Mouse (Mus musculus) forebrain, embryonic 13.5 days (tissue): Measurements from ENCODE around the gene Eml4. TPM values are rescaled to one million over a fixed set of nuclear protein-coding genes. Genes with fewer than 3 reads are reported as not detected.

Experiments
- ATAC-seq: fragments of 200-750 bp; cut with Nextera tagmentation; 2 replicates; pipeline ENCODE4 v1.8.0; 2017
- H3K27ac ChIP-seq: fragments of 300-500 bp; sonication (generic); 2 replicates; pipeline ENCODE4 v1.5.1; 2015; ENCODE audit warnings: inconsistent platforms, mild to moderate bottlenecking, moderate library complexity
- H3K27me3 ChIP-seq: fragments of 300-500 bp; sonication (generic); 2 replicates; pipeline ENCODE4 v1.6.1; 2015; ENCODE audit warnings: mild to moderate bottlenecking, inconsistent platforms
- H3K36me3 ChIP-seq: fragments of 300-500 bp; sonication (generic); 2 replicates; pipeline ENCODE4 v1.6.1; 2015; ENCODE audit warnings: mild to moderate bottlenecking, inconsistent platforms; ENCODE audit not compliant: poor library complexity, severe bottlenecking
- H3K4me1 ChIP-seq: fragments of 300-500 bp; sonication (generic); 2 replicates; pipeline ENCODE4 v1.6.1; 2015; ENCODE audit warnings: inconsistent platforms
- H3K4me2 ChIP-seq: fragments of 300-500 bp; sonication (generic); 2 replicates; pipeline ENCODE4 v1.6.1; 2015; ENCODE audit warnings: inconsistent platforms, mild to moderate bottlenecking, moderate library complexity
- H3K4me3 ChIP-seq: fragments of 300-500 bp; sonication (generic); 2 replicates; pipeline ENCODE4 v1.5.1; 2015; ENCODE audit warnings: mild to moderate bottlenecking, inconsistent platforms
- H3K9ac ChIP-seq: fragments of 300-500 bp; sonication (generic); 2 replicates; pipeline ENCODE4 v1.6.1; 2015; ENCODE audit warnings: mild to moderate bottlenecking, inconsistent platforms
- H3K9me3 ChIP-seq: fragments of 300-500 bp; sonication (generic); replicated peaks from 2 replicates; pipeline ENCODE4 v1.6.1; 2016; ENCODE audit warnings: inconsistent platforms
- WGBS: fragments of 180-500 bp; shearing (Covaris S2); methylation state at CpG from one replicate; pipeline ENCODE4 v1.1.7; 2015; 5-methylcytosine and 5-hydroxymethylcytosine counted together
- polyA plus RNA-seq: library from polyadenylated mRNA; unstranded; fragments of >200 nt; fragmentation: Nextera tagmentation; extraction: Ambion mirVana; gene quantifications from 2 replicates; pipeline ENCODE4 v1.2.1, GENCODE M21; 2015

Eml4 gene
- polyA plus RNA-seq, 1 experiment from 2014 or later: 26.7 TPM

- H3K9me3 ChIP-seq: no peaks in the 10 kb centered on the region
- peaks cover 15% of the 10 kb centered on the region for H3K36me3 ChIP-seq
- H3K27ac ChIP-seq: no peak overlapping the region
- H3K4me3 ChIP-seq: no peak overlapping the region
- H3K9ac ChIP-seq: no peak overlapping the region
- no peaks in the 10 kb centered on the region for H3K4me1 ChIP-seq
- no peaks in the 10 kb centered on the region for H3K27me3 ChIP-seq
- no peak for ATAC-seq
- 79% methylated on average over 4 of the region's 4 CpGs for WGBS
- H3K4me2 ChIP-seq: no peak overlapping the region
Observed at GRCm38 (mm10) chr17:83430607-83431006, 79.9 kb downstream of the Eml4 start.

DNA sequence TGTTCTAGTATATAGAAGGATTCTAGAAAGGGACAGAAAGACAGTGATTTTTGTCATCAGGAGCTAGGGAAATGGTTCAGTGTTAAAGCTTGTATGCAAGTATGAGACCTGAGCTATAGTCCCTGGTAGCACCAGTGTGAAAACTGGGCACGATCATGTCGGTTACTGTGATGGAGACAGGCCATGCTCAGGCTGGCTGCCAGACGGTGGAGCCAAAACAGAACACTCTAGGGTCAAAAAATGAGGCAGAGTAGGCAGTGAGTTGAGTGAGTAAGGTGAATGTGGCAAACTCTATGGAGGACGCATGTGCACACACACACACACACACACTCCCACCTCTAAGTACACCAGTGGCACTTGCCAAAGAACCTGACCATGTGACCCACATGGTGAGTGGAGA is 92.7 kb downstream of the Eml4 start:
- Histone ChIP-seq H3K4me1 (no peaks in the 10 kb centered on the region), H3K27ac (no peak overlapping the region), H3K36me3 (peaks cover 31% of the 10 kb centered on the region), H3K4me2 (no peak overlapping the region), H3K9ac (no peak overlapping the region), H3K9me3 (no peaks in the 10 kb centered on the region), H3K4me3 (no peak overlapping the region), H3K27me3 (no peaks in the 10 kb centered on the region)
- no peak for ATAC-seq
- WGBS: 95% methylated on average over 4 of the region's 4 CpGs

GRCm38 (mm10) chr17:83449583-83449982 is 98.9 kb downstream of the Eml4 start:
- H3K9ac ChIP-seq: no peak overlapping the region
- H3K27me3 ChIP-seq: no peaks in the 10 kb centered on the region
- peaks cover 50% of the 10 kb centered on the region for H3K36me3 ChIP-seq
- ATAC-seq: no peak
- H3K27ac ChIP-seq: no peak overlapping the region
- 83% methylated on average over 2 of the region's 2 CpGs for WGBS
- H3K4me3 ChIP-seq: no peak overlapping the region
- H3K4me1 ChIP-seq: no peaks in the 10 kb centered on the region
- no peaks in the 10 kb centered on the region for H3K9me3 ChIP-seq
- no peak overlapping the region for H3K4me2 ChIP-seq

DNA sequence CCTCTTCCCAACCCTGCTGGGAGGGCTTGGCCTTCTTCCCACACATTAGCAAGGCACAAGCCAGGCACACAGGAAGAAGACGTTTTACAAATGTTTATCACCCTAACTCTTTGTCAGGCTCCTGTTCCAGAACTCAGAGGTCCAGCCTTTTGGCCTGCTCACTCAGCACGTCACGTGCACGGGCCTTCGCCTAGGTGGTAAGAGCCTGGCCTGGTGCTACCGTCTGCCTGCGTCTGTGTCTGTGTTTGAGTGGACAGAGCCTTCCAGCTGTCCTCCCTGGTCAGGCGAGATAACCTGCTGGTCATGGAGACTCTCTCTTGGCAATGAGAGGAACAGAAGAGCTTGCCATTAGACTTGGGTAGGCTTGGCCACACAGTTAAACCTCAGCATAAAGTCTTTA is 100.6 kb downstream of the Eml4 start:
- Histone ChIP-seq H3K4me1 (no peaks in the 10 kb centered on the region), H3K27me3 (no peaks in the 10 kb centered on the region), H3K4me3 (no peak overlapping the region), H3K27ac (no peak overlapping the region), H3K36me3 (peaks cover 61% of the 10 kb centered on the region), H3K9me3 (no peaks in the 10 kb centered on the region), H3K4me2 (no peak overlapping the region), H3K9ac (no peak overlapping the region)
- WGBS: 95% methylated on average over 8 of the region's 8 CpGs
- no peak for ATAC-seq

DNA sequence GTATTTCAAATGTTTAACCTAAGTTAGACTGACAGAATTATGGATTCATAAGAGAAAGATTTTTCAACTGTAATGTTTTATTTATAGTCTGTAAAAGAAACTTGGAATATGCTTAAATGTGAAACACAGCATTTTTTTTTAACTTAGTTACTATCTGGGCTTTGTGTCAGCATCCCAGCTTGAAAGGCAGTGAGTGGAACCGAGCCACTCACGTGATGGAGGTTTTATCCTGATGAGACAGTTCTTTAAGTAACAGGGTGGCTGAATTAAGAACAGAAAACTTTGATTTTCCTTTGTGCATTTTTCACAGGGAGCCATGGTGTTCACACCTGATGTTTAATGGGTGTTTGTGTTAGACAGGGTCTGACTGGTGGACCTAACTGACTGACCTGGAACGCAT is 101.1 kb downstream of the Eml4 start:
- peaks cover 64% of the 10 kb centered on the region for H3K36me3 ChIP-seq
- H3K9me3 ChIP-seq: no peaks in the 10 kb centered on the region
- WGBS: 98% methylated on average over 3 of the region's 3 CpGs
- no peak overlapping the region for H3K4me2 ChIP-seq
- H3K27me3 ChIP-seq: no peaks in the 10 kb centered on the region
- no peak overlapping the region for H3K27ac ChIP-seq
- ATAC-seq: no peak
- no peaks in the 10 kb centered on the region for H3K4me1 ChIP-seq
- H3K9ac ChIP-seq: no peak overlapping the region
- H3K4me3 ChIP-seq: no peak overlapping the region

- no peak for ATAC-seq
- WGBS: 92% methylated on average over 8 of the region's 8 CpGs
Observed at GRCm38 (mm10) chr17:83452451-83452850, 101.7 kb downstream of the Eml4 start.

GRCm38 (mm10) chr17:83453587-83453986 is 102.9 kb downstream of the Eml4 start:
- Histone ChIP-seq H3K27ac (no peak overlapping the region), H3K9me3 (no peaks in the 10 kb centered on the region), H3K4me3 (no peak overlapping the region), H3K9ac (no peak overlapping the region), H3K4me2 (no peak overlapping the region), H3K27me3 (no peaks in the 10 kb centered on the region), H3K36me3 (peaks cover 78% of the 10 kb centered on the region), H3K4me1 (no peaks in the 10 kb centered on the region)
- WGBS: 82% methylated on average over 5 of the region's 5 CpGs
- no peak for ATAC-seq

More at GRCm38 (mm10) chr17:83452451-83452850, 101.7 kb downstream of the Eml4 start:
- no peak overlapping the region for H3K4me2 ChIP-seq
- no peaks in the 10 kb centered on the region for H3K4me1 ChIP-seq
- H3K4me3 ChIP-seq: no peak overlapping the region
- H3K27ac ChIP-seq: no peak overlapping the region
- no peaks in the 10 kb centered on the region for H3K27me3 ChIP-seq
- H3K36me3 ChIP-seq: peaks cover 71% of the 10 kb centered on the region
- no peak overlapping the region for H3K9ac ChIP-seq
- no peaks in the 10 kb centered on the region for H3K9me3 ChIP-seq

- peaks cover 80% of the 10 kb centered on the region for H3K36me3 ChIP-seq
- no peaks in the 10 kb centered on the region for H3K9me3 ChIP-seq
Observed at GRCm38 (mm10) chr17:83457271-83457670, 106.5 kb downstream of the Eml4 start.

DNA sequence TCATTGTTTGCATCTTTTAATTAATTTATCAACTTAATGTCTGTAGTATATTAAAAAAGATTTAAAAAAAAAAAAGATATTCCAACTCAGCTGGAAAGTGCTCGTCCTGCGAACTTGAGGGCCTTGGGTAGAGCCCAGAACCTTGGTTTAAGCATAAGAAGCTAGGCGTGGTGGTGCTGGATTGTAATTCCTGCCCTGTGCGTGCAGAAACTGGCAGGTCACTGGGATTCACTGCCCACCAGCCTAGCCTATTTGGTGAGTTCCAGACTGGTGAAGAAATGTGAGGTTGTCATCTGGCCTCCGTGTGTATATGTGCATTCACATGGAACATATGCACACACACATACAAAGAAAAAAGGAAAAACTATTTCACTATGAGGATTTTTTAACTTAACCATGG is 115.2 kb downstream of the Eml4 start:
- H3K9me3 ChIP-seq: no peaks in the 10 kb centered on the region
- H3K9ac ChIP-seq: no peak overlapping the region
- ATAC-seq: no peak
- no peak overlapping the region for H3K27ac ChIP-seq
- 93% methylated on average over 5 of the region's 5 CpGs for WGBS
- no peak overlapping the region for H3K4me3 ChIP-seq
- H3K4me2 ChIP-seq: no peak overlapping the region
- H3K4me1 ChIP-seq: no peaks in the 10 kb centered on the region
- peaks cover 60% of the 10 kb centered on the region for H3K36me3 ChIP-seq
- H3K27me3 ChIP-seq: no peaks in the 10 kb centered on the region

More at GRCm38 (mm10) chr17:83457271-83457670, 106.5 kb downstream of the Eml4 start:
- no peak overlapping the region for H3K4me3 ChIP-seq
- no peaks in the 10 kb centered on the region for H3K4me1 ChIP-seq
- no peaks in the 10 kb centered on the region for H3K27me3 ChIP-seq
- H3K4me2 ChIP-seq: no peak overlapping the region
- no peak overlapping the region for H3K9ac ChIP-seq
- H3K27ac ChIP-seq: no peak overlapping the region
- no peak for ATAC-seq
- 100% methylated on average over 1 of the region's 1 CpGs for WGBS

DNA sequence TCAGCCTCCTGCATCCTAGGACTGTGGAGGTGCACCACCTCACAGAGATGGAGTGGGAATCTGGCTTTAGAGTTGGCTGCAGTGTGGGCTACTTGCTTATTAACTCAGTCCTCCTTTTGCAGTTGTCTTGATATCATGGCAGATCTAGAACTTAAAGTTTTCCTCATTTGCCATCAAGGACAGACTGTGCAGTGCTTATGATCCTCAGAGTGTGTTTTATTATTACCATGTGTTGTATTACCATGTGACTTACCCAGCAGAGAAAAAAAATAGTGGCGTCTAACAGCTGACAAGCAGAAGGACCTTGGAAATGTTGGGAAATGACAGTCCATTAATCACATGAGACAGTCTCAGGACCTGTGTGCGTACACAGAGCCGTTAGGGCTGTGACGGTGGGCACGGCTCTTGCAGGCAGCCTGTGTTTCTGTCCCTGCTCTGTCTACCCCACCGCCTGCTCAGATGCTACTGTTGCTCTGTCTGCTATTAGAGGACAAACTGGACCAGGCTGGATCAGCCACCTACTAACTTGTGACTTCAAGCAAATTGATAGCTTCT is 116.0 kb downstream of the Eml4 start:
- Histone ChIP-seq H3K27me3 (no peaks in the 10 kb centered on the region), H3K4me1 (no peaks in the 10 kb centered on the region), H3K9me3 (no peaks in the 10 kb centered on the region), H3K36me3 (peaks cover 54% of the 10 kb centered on the region), H3K4me3 (no peak overlapping the region), H3K27ac (no peak overlapping the region), H3K9ac (no peak overlapping the region), H3K4me2 (no peak overlapping the region)
- ATAC-seq: no peak
- 89% methylated on average over 6 of the region's 6 CpGs for WGBS

- Histone ChIP-seq H3K4me1 (no peaks in the 10 kb centered on the region), H3K27ac (no peak overlapping the region), H3K4me2 (no peak overlapping the region), H3K27me3 (no peaks in the 10 kb centered on the region), H3K36me3 (peaks cover 58% of the 10 kb centered on the region), H3K9me3 (no peaks in the 10 kb centered on the region), H3K4me3 (no peak overlapping the region), H3K9ac (no peak overlapping the region)
- WGBS: 84% methylated on average over 2 of the region's 2 CpGs
- no peak for ATAC-seq
Observed at GRCm38 (mm10) chr17:83469586-83469985, 118.9 kb downstream of the Eml4 start.

- Histone ChIP-seq H3K9me3 (no peaks in the 10 kb centered on the region), H3K9ac (no peak overlapping the region), H3K36me3 (peaks cover 87% of the 10 kb centered on the region), H3K27me3 (no peaks in the 10 kb centered on the region), H3K4me1 (no peaks in the 10 kb centered on the region), H3K4me3 (no peak overlapping the region), H3K4me2 (no peak overlapping the region), H3K27ac (no peak overlapping the region)
- ATAC-seq: no peak
- WGBS: 96% methylated on average over 12 of the region's 12 CpGs
Observed at GRCm38 (mm10) chr17:83477089-83477488, 126.4 kb downstream of the Eml4 start.

- H3K9ac ChIP-seq: no peak overlapping the region
- ATAC-seq: no peak
- H3K4me1 ChIP-seq: no peaks in the 10 kb centered on the region
- H3K4me2 ChIP-seq: no peak overlapping the region
- no peak overlapping the region for H3K4me3 ChIP-seq
- H3K27ac ChIP-seq: no peak overlapping the region
- H3K27me3 ChIP-seq: no peaks in the 10 kb centered on the region
- WGBS: 85% methylated on average over 7 of the region's 7 CpGs
- no peaks in the 10 kb centered on the region for H3K9me3 ChIP-seq
- H3K36me3 ChIP-seq: peaks cover 48% of the 10 kb centered on the region
Observed at GRCm38 (mm10) chr17:83481551-83481950, 130.8 kb downstream of the Eml4 start.
